39 mouse cellular contexts compared by ENCODE assay signal in genomic region chr11:46683723-46684122, GRCm38 (mm10). TPM values are rescaled to one million over a fixed set of nuclear protein-coding genes. Genes with fewer than 3 reads are reported as not detected.
"Had no signal": no experiment of that assay in that cellular context is flagged by ENCODE, and none has a peak within 500 bp of the region (broad histone marks: within the 10 kb centered on the region; RNA-seq: fewer than 3 reads in every experiment).

No protein-coding gene starts in this region.

- H3K9me3 ChIP-seq: embryonic facial prominence, embryonic 10.5 days; embryonic facial prominence, embryonic 12.5 days; embryonic facial prominence, embryonic 13.5 days; embryonic facial prominence, embryonic 15.5 days; forebrain, embryonic 10.5 days; forebrain, embryonic 12.5 days; forebrain, embryonic 13.5 days; forebrain, embryonic 15.5 days had no signal

- H3K36me3 ChIP-seq: embryonic facial prominence, embryonic 10.5 days; embryonic facial prominence, embryonic 12.5 days; embryonic facial prominence, embryonic 13.5 days; embryonic facial prominence, embryonic 15.5 days; forebrain, embryonic 10.5 days; forebrain, embryonic 12.5 days; forebrain, embryonic 15.5 days had no signal

- H3K27ac ChIP-seq: embryonic facial prominence, embryonic 10.5 days; embryonic facial prominence, embryonic 12.5 days; embryonic facial prominence, embryonic 13.5 days; embryonic facial prominence, embryonic 15.5 days; forebrain, embryonic 10.5 days; forebrain, embryonic 12.5 days; forebrain, embryonic 13.5 days; forebrain, embryonic 15.5 days; gastrocnemius, adult 2 months; heart, adult 2 months had no signal

- H3K4me1 ChIP-seq: embryonic facial prominence, embryonic 10.5 days; embryonic facial prominence, embryonic 12.5 days; embryonic facial prominence, embryonic 13.5 days; embryonic facial prominence, embryonic 15.5 days; forebrain, embryonic 12.5 days; forebrain, embryonic 13.5 days; forebrain, embryonic 15.5 days had no signal

- H3K4me2 ChIP-seq: embryonic facial prominence, embryonic 12.5 days; embryonic facial prominence, embryonic 13.5 days; embryonic facial prominence, embryonic 15.5 days; forebrain, embryonic 12.5 days; forebrain, embryonic 13.5 days; forebrain, embryonic 15.5 days had no signal

- DNase-seq: cerebellum, adult 2 months; cerebellum, adult 8-10 months; cerebellum, adult 9-10 months; cerebellum, adult 9-11 months; cerebellum, postnatal 10 days; cerebellum, postnatal 14 days; cerebellum, postnatal 25 days; cerebellum, postnatal 36 days; embryo, embryonic 11 days; forebrain, postnatal 0 days; gastrocnemius, adult 2 months; gastrocnemius, postnatal 10 days; gastrocnemius, postnatal 14 days; gastrocnemius, postnatal 25 days; gastrocnemius, postnatal 36 days; heart, adult 2 months had no signal

- H3K9ac ChIP-seq: embryonic facial prominence, embryonic 12.5 days; embryonic facial prominence, embryonic 13.5 days; embryonic facial prominence, embryonic 15.5 days; forebrain, embryonic 12.5 days; forebrain, embryonic 13.5 days; forebrain, embryonic 15.5 days; forebrain, postnatal 0 days had no signal

- H3K27me3 ChIP-seq: embryonic facial prominence, embryonic 12.5 days; embryonic facial prominence, embryonic 13.5 days; embryonic facial prominence, embryonic 15.5 days; forebrain, embryonic 12.5 days; forebrain, embryonic 13.5 days; forebrain, embryonic 15.5 days had no signal

- H3K4me3 ChIP-seq: embryonic facial prominence, embryonic 10.5 days; embryonic facial prominence, embryonic 12.5 days; embryonic facial prominence, embryonic 13.5 days; embryonic facial prominence, embryonic 15.5 days; erythroblast, embryonic 14.5 days; forebrain, embryonic 10.5 days; forebrain, embryonic 12.5 days; forebrain, embryonic 13.5 days; forebrain, embryonic 15.5 days; gastrocnemius, adult 2 months; heart, adult 2 months had no signal

RNA-seq across cellular contexts. Expression of gene Timd2, which starts 23.1 kb away (rescaled TPM):
- total RNA-seq: common myeloid progenitor, adult 5-6 weeks; forebrain, postnatal 0 days; gastrocnemius, adult 18-20 months; gastrocnemius, adult 2 months; gastrocnemius, adult 8-10 months; gastrocnemius, postnatal 10 days; gastrocnemius, postnatal 14 days; gastrocnemius, postnatal 25 days; gastrocnemius, postnatal 36 days; granulocyte monocyte progenitor cell, adult 5-6 weeks; heart, adult 2 months; heart, adult 8-10 months had no signal
- polyA plus RNA-seq: cerebellum, adult 2 months; cortical plate, adult 2 months; embryonic facial prominence, embryonic 11.5 days; embryonic facial prominence, embryonic 13.5 days; erythroblast, embryonic 14.5 days; forebrain, embryonic 12.5 days; forebrain, embryonic 13.5 days; forebrain, embryonic 15.5 days; frontal cortex, adult 2 months; heart, adult 2 months had no signal

RNA-seq across cellular contexts. Expression of gene Havcr1, which starts 51.2 kb away (rescaled TPM):
- total RNA-seq: common myeloid progenitor, adult 5-6 weeks; forebrain, postnatal 0 days; gastrocnemius, adult 18-20 months; gastrocnemius, adult 2 months; gastrocnemius, postnatal 14 days; gastrocnemius, postnatal 25 days; gastrocnemius, postnatal 36 days; granulocyte monocyte progenitor cell, adult 5-6 weeks; heart, adult 2 months; heart, adult 8-10 months had no signal
- polyA plus RNA-seq: cerebellum, adult 2 months; cortical plate, adult 2 months; embryonic facial prominence, embryonic 10.5 days; embryonic facial prominence, embryonic 11.5 days; embryonic facial prominence, embryonic 12.5 days; embryonic facial prominence, embryonic 13.5 days; erythroblast, embryonic 14.5 days; forebrain, embryonic 10.5 days; forebrain, embryonic 11.5 days; forebrain, embryonic 12.5 days; forebrain, embryonic 13.5 days; forebrain, embryonic 14.5 days; forebrain, embryonic 15.5 days; forebrain, embryonic 16.5 days; forebrain, postnatal 0 days; frontal cortex, adult 2 months; gonadal fat pad, adult 2 months; heart, adult 2 months had no signal

RNA-seq across cellular contexts. Expression of gene Dppa1, which starts 54.7 kb away (rescaled TPM):
- total RNA-seq: common myeloid progenitor, adult 5-6 weeks; forebrain, postnatal 0 days; gastrocnemius, adult 18-20 months; gastrocnemius, adult 2 months; gastrocnemius, adult 8-10 months; gastrocnemius, postnatal 10 days; gastrocnemius, postnatal 14 days; gastrocnemius, postnatal 25 days; gastrocnemius, postnatal 36 days; gastrocnemius, postnatal 4 days; granulocyte monocyte progenitor cell, adult 5-6 weeks; heart, adult 2 months; heart, adult 8-10 months had no signal
- polyA plus RNA-seq: cerebellum, adult 2 months; cortical plate, adult 2 months; embryonic facial prominence, embryonic 10.5 days; embryonic facial prominence, embryonic 11.5 days; embryonic facial prominence, embryonic 12.5 days; embryonic facial prominence, embryonic 13.5 days; embryonic facial prominence, embryonic 14.5 days; embryonic facial prominence, embryonic 15.5 days; erythroblast, embryonic 14.5 days; forebrain, embryonic 10.5 days; forebrain, embryonic 11.5 days; forebrain, embryonic 12.5 days; forebrain, embryonic 13.5 days; forebrain, embryonic 14.5 days; forebrain, embryonic 15.5 days; forebrain, embryonic 16.5 days; forebrain, postnatal 0 days; frontal cortex, adult 2 months; gonadal fat pad, adult 2 months; heart, adult 2 months had no signal
